Mouse (Mus musculus): ENCODE data around the gene B3galt1. TPM values are rescaled to one million over a fixed set of nuclear protein-coding genes. Genes with fewer than 3 reads are reported as not detected.

B3galt1 gene
- total and polyA plus RNA-seq, 3 experiments = not detected

DNA sequence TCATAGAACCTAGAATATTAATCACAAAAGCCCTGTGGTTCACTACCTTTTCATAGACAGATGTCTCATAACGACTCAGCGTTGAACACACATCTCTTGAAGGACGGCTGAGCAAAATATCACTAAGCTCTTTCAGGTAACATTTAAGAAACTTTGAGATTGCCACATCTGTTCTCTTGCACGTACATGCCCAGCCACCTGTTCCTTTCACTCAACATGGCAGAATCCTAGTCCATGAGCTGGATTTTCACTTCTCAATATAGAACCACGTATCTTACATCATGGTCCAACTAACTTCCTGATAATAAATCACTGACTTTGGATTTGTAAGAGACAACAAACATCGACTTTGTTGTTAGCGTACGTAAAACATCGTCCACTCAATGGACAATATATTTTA is 439.5 kb downstream of the B3galt1 start:
- TF ChIP-seq POLR2A (IDR thresholded peaks at IDR 0.05; ENCODE audit: control insufficient read depth in 1 of 2, insufficient read depth in 1 of 2, low read depth in 1 of 2, low read length in 2 of 2, poor library complexity in 1 of 2) = no peak
- Histone ChIP-seq H3K4me1 (ENCODE audit: control insufficient read depth in 1 of 2, insufficient read depth in 2 of 2, low read length in 2 of 2) (no peaks in the 10 kb centered on the region), H3K79me2 (ENCODE audit: control insufficient read depth, insufficient read depth, low read length, poor library complexity) (no peaks in the 10 kb centered on the region), H3K9me3 (replicated peaks; ENCODE audit: insufficient read depth, low read length) (no peaks in the 10 kb centered on the region), H3K27ac (ENCODE audit: control insufficient read depth, low read depth, low read length) (no peak overlapping the region), H3K27me3 (ENCODE audit: control insufficient read depth in 1 of 2, insufficient read depth in 2 of 2, low read length in 2 of 2) (no peaks in the 10 kb centered on the region), H3K36me3 (ENCODE audit: control insufficient read depth in 1 of 2, insufficient read depth in 2 of 2, low read length in 2 of 2) (no peaks in the 10 kb centered on the region), H3K4me3 (ENCODE audit: control insufficient read depth in 1 of 2, insufficient read depth in 1 of 2, low read depth in 2 of 2, low read length in 2 of 2) (no peak overlapping the region), H3K9ac (ENCODE audit: control insufficient read depth, low read depth, low read length, poor library complexity, severe bottlenecking) (no peak overlapping the region)
- no peak for DNase-seq (ENCODE audit: low read depth, low spot score)

DNA sequence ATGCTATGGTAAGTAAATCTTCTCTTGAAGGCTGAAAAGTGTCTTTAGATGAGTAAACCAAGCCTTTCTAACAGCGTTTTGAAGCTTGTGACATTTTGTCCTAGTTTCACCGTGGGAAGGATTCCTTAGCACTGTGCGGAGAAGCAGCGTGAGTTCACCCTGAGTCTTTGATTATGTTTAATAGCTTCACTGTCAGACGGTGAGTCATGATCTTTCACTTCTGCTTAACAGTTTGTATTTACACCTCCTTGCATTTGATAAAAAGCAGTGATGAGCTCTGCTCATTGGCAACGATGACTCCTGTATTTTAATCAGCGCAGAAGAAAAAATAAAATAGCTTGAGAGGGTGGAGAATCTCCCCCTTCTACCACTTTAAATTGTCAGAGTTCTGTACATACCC is 440.0 kb downstream of the B3galt1 start:
- Histone ChIP-seq H3K27ac (ENCODE audit: control insufficient read depth, low read depth, low read length) (no peak overlapping the region), H3K4me3 (ENCODE audit: control insufficient read depth in 1 of 2, insufficient read depth in 1 of 2, low read depth in 2 of 2, low read length in 2 of 2) (no peak overlapping the region), H3K36me3 (ENCODE audit: control insufficient read depth in 1 of 2, insufficient read depth in 2 of 2, low read length in 2 of 2) (no peaks in the 10 kb centered on the region), H3K9me3 (replicated peaks; ENCODE audit: insufficient read depth, low read length) (no peaks in the 10 kb centered on the region), H3K4me1 (ENCODE audit: control insufficient read depth in 1 of 2, insufficient read depth in 2 of 2, low read length in 2 of 2) (no peaks in the 10 kb centered on the region), H3K79me2 (ENCODE audit: control insufficient read depth, insufficient read depth, low read length, poor library complexity) (no peaks in the 10 kb centered on the region), H3K9ac (ENCODE audit: control insufficient read depth, low read depth, low read length, poor library complexity, severe bottlenecking) (no peak overlapping the region), H3K27me3 (ENCODE audit: control insufficient read depth in 1 of 2, insufficient read depth in 2 of 2, low read length in 2 of 2) (no peaks in the 10 kb centered on the region)
- DNase-seq (ENCODE audit: low read depth, low spot score) = no peak
- TF ChIP-seq ZC3H11A (IDR thresholded peaks at IDR 0.05; ENCODE audit: low read depth, low read length) (no peak), UBTF (IDR thresholded peaks at IDR 0.05; ENCODE audit: borderline replicate concordance, insufficient read depth, low read depth, low read length) (no peak)

DNA sequence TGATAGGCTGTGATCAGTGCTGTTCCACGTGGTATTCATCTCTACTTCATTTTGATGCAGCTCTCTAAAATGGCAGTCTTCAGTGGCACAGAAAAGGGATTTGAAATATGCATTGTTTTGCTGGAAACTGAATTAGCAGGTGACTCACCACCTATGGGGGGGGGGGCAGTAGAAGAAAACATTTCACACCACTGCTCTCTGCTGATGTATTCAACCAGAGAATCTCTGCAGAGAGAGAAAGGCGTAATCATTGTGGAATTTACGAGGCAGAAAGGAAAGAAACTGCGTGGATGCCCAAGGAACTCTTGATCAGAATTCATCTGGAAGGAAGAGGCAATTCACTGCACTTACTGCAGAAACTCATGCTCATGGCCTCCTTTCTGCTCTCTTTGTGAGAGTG is 445.7 kb downstream of the B3galt1 start:
- Histone ChIP-seq H3K9ac (ENCODE audit: control insufficient read depth, low read depth, low read length, poor library complexity, severe bottlenecking) (no peak overlapping the region), H3K79me2 (ENCODE audit: control insufficient read depth, insufficient read depth, low read length, poor library complexity) (no peaks in the 10 kb centered on the region), H3K36me3 (ENCODE audit: control insufficient read depth in 1 of 2, insufficient read depth in 2 of 2, low read length in 2 of 2) (no peaks in the 10 kb centered on the region), H3K27me3 (ENCODE audit: control insufficient read depth in 1 of 2, insufficient read depth in 2 of 2, low read length in 2 of 2) (no peaks in the 10 kb centered on the region), H3K9me3 (replicated peaks; ENCODE audit: insufficient read depth, low read length) (no peaks in the 10 kb centered on the region), H3K27ac (ENCODE audit: control insufficient read depth, low read depth, low read length) (no peak overlapping the region), H3K4me1 (ENCODE audit: control insufficient read depth in 1 of 2, insufficient read depth in 2 of 2, low read length in 2 of 2) (no peaks in the 10 kb centered on the region), H3K4me3 (ENCODE audit: control insufficient read depth in 1 of 2, insufficient read depth in 1 of 2, low read depth in 2 of 2, low read length in 2 of 2) (no peak overlapping the region)
- TF ChIP-seq MYB (IDR thresholded peaks at IDR 0.05; ENCODE audit: low read depth, low read length) (no peak), TCF12 (IDR thresholded peaks at IDR 0.05; ENCODE audit: low read depth, low read length) (no peak), TBP (IDR thresholded peaks at IDR 0.05; ENCODE audit: low read depth, low read length) (no peak), HCFC1 (IDR thresholded peaks at IDR 0.05; ENCODE audit: low read depth, low read length) (no peak)
- DNase-seq (ENCODE audit: low read depth, low spot score) = no peak

DNA sequence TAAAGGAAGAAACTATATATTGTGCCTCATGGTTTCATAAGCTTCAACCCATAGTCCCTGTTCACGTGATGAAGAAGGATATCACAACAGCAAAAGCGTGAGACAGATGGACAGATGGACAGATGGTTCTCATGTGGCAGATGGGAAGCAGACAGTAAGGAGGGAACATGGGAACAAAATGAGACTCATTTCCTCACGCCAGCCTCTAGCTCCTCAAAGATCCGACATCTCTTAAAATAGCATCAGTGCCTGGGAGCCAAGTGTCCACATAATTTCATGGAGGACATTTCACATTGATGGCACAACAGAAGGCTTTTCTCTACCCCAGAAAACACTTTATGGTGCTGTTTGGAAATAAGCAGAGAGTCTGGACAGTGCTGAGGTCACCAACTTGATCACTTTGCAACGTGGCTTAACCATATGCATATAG is 454.6 kb downstream of the B3galt1 start:
- Histone ChIP-seq H3K9me3 (replicated peaks; ENCODE audit: insufficient read depth, low read length) (no peaks in the 10 kb centered on the region), H3K4me1 (ENCODE audit: control insufficient read depth in 1 of 2, insufficient read depth in 2 of 2, low read length in 2 of 2) (no peaks in the 10 kb centered on the region), H3K9ac (ENCODE audit: control insufficient read depth, low read depth, low read length, poor library complexity, severe bottlenecking) (no peak overlapping the region), H3K27ac (ENCODE audit: control insufficient read depth, low read depth, low read length) (no peak overlapping the region), H3K4me3 (ENCODE audit: control insufficient read depth in 1 of 2, insufficient read depth in 1 of 2, low read depth in 2 of 2, low read length in 2 of 2) (no peak overlapping the region), H3K27me3 (ENCODE audit: control insufficient read depth in 1 of 2, insufficient read depth in 2 of 2, low read length in 2 of 2) (no peaks in the 10 kb centered on the region), H3K36me3 (ENCODE audit: control insufficient read depth in 1 of 2, insufficient read depth in 2 of 2, low read length in 2 of 2) (no peaks in the 10 kb centered on the region), H3K79me2 (ENCODE audit: control insufficient read depth, insufficient read depth, low read length, poor library complexity) (no peaks in the 10 kb centered on the region)
- TF ChIP-seq POLR2A (IDR thresholded peaks at IDR 0.05; ENCODE audit: control insufficient read depth in 1 of 2, insufficient read depth in 1 of 2, low read depth in 1 of 2, low read length in 2 of 2, poor library complexity in 1 of 2) = no peak
- TF ChIP-seq ETS1 (IDR thresholded peaks at IDR 0.05; ENCODE audit: low read depth, low read length) = no peak
- no peak for TF ChIP-seq ZKSCAN1 (IDR thresholded peaks at IDR 0.05; ENCODE audit: low read depth, low read length)
- no peak for TF ChIP-seq TAL1 (IDR thresholded peaks at IDR 0.05; ENCODE audit: low read length)
- TF ChIP-seq POLR2AphosphoS2 (IDR thresholded peaks at IDR 0.05; ENCODE audit: low read length) = no peak
- TF ChIP-seq HCFC1 (IDR thresholded peaks at IDR 0.05; ENCODE audit: low read depth, low read length) = no peak
- no peak for TF ChIP-seq ZMIZ1 (IDR thresholded peaks at IDR 0.05; ENCODE audit: low read depth, low read length)
- no peak for TF ChIP-seq TBP (IDR thresholded peaks at IDR 0.05; ENCODE audit: low read depth, low read length)
- no peak for TF ChIP-seq MAFK (IDR thresholded peaks at IDR 0.05; ENCODE audit: borderline replicate concordance, low read depth, low read length)
- no peak for TF ChIP-seq BHLHE40 (IDR thresholded peaks at IDR 0.05; ENCODE audit: borderline replicate concordance, low read depth, low read length)
- TF ChIP-seq POLR2AphosphoS5 (IDR thresholded peaks at IDR 0.05; ENCODE audit: borderline replicate concordance, low read depth, low read length) = no peak
- TF ChIP-seq CTCF (IDR thresholded peaks at IDR 0.05 in 2 of 3, conservative IDR thresholded peaks at IDR 0.05 in 1 of 3; ENCODE audit: control insufficient read depth in 1 of 3, insufficient read depth in 1 of 3, low read depth in 2 of 3, low read length in 3 of 3, poor library complexity in 1 of 3, severe bottlenecking in 1 of 3) = no peak
- no peak for TF ChIP-seq MYC (IDR thresholded peaks at IDR 0.05; ENCODE audit: low read depth, low read length)
- TF ChIP-seq RAD21 (IDR thresholded peaks at IDR 0.05; ENCODE audit: low read depth, low read length) = no peak
- no peak for TF ChIP-seq GABPA (IDR thresholded peaks at IDR 0.05; ENCODE audit: low read depth, low read length)
- TF ChIP-seq ELF1 (IDR thresholded peaks at IDR 0.05; ENCODE audit: low read depth, low read length) = no peak
- DNase-seq (ENCODE audit: low read depth, low spot score) = no peak

Measured in MEL (cell line).